Mouse (Mus musculus) mouse trophoblast stem cell (cell line): ENCODE data around the gene Enpp6.

Source experiments
- in situ Hi-C, 2 experiments: fragments of 300-500 bp; cut with MseI, MboI; formaldehyde crosslinking; loops; 2 replicates in 1 of 2; 3 replicates in 1 of 2; pipeline ENCODE4 v1.15.1; 2025

The Enpp6 gene

DNA sequence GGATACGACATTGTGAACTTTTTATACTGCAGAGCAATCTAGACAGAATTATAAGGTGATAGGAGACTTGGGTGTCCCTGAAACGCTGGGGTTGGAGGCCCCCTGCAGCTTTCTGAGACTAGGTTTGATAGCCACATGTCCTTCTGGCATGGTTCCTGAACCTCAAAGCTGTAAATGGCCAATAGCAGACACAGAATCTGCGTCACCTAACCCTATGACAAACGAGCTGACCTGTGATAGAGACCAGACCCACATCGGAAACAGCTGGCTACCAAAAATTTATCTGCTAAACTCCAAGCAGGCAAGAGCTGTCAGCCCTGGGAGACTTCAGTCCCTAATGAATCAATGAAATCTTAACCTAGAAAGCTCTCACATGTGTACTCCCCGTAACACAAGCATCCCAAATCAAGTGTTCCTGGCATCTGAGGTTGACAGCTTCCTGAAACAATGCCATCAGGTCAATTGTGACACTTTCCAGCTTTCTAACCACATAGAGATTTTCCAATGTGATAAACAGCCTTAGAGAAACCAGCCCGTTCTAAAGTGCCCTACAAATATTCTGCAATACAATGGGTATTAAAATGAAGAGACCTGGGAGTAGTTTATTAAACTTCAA, 74.5 kb downstream of the Enpp6 start:
- in situ Hi-C loops = no loop called here

DNA sequence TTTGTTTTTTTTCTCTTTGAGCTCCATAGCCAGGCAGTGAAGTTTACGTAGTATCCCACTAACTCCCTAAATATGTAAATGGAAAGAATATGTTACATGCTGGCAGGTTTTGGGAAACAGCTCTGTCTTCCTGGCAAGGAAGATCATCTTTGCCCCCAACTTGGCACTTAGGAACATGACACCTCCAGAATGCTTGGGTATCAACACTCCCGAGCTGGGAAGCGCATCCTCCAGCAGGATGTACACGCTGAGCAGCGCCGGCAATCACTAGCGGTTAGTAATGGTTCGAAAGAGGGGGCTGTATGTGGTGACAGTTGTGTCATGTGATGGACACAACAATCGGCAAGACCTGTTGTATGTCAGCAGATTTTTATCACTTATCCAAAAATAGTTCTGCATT, 80.4 kb downstream of the Enpp6 start:
- in situ Hi-C loops = no loop called here

DNA sequence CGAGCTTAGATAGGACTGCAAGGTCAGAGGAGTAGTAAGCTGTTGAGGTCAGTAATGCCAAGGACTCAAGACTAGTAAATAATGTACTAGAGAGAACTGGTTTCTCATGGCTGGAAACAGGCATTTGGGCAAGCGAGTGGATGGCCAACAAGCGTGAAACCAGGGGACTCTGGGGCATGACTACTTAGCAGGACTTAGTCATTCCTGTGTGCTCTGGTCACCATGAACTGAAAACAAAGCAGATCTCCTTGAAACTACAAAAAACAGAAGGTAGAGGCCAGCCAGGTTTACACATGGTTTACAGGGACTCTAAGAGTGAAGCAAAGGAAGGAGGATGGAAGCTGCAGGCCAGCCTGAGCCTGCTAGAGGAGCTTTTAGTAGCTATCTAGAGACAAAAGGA, 82.9 kb downstream of the Enpp6 start:
- in situ Hi-C loops = no loop called here

DNA sequence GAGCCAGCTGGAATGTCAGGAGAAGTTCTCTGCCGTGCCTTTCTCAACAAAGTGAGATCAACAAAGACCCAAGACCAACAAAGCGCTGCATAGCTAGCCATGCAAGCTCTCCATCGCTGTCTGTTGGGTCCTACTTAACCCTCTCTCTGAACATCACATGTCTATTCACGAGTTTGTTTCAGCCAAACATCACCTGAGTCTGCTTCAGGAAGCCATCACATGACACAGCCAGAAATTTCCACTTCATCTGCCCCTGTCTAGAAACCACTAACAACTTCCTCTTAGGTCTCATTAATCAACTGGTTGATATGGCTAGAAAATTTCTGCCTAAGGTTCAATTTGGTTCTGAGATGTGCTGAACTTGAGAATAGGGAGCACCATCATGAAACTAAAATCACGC, 85.3 kb downstream of the Enpp6 start:
- in situ Hi-C loops = no loop called here

DNA sequence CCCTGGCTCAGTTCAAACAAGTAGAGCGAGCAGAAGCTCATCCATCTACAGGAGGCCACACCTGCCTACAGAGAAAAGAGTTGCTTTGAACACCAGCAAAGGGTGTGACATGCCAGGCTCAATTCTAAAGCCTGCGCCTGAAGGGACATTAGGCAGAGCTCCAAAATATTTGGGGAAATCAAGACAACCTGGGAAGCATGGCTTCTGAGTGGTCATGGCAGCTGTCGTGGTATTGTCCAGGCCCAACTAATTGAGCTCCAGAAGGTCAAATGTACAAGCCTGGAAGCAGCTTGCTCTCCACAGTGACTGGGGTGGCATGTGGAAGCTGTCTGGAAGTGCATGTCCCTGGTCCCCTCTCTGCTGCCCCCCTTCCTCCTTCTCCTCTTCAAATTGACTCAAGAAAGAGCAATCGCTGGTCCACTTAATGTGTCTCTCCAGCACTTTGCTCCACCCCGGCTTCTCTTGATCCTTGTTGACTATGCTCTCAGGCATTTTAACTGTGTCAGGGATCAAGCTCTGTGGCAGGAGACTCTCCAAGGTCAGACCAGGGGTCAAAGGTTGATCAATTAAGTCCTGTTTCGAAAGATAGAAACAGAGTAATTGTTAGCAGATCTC, 89.4 kb downstream of the Enpp6 start:
- in situ Hi-C loops = no loop called here

DNA sequence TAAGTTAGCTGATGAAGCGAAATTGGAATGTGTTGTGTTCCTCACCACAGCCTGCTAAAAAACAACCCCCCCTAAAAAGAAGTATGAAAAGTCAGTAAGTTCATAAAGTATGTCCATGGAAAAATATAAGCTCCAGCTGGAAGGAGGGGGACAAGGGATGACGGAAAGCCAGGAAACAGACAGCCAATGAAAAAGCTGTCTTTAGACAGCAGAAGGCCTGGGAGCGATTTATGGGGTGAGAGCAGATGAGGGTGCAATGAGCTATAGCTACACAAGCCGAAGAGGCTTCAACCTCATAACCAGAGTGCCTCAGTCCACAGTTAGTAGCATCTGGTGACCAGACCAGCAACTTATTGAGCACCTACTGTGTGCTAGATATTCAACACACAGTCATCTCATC, 93.3 kb downstream of the Enpp6 start:
- in situ Hi-C loops = no loop called here

DNA sequence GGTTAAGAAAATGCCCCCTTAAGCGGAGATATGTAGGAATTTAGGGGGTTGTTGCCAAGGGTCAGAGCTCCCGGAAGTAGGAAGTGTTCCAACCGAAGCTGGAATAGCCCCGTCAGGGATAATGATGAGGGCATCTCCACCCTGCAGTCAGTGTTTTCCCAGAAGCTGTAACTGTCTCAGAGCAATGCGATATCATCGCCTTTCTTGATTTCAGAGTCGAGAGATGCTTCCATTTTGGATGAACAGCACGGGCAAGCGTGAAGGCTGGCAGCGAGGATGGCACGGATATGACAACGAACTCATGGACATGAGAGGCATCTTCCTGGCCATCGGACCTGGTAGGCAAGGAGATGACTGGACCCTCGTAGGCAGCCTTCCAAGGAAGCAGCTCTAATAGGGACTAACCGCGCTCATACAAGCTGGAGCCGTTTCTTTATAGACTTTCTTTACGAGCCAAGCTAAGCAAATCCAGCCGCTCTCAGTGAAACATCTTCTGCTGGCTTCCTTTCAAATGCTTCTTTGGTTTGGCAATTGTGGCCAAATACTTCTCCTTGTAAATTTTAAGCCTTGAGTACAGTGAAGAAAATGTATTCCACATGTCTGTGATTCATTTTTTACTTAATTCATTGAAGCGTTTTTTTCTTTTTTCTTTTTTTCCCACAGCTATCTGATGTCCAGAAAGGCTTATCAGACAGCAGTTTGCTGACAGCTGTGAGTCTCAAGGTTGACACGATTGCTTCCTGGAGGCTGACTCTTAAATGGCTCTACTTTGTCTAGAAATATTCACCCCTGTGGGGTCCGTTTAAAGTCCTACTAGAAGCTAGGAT, 95.7 kb downstream of the Enpp6 start:
- in situ Hi-C loops = no loop called here

DNA sequence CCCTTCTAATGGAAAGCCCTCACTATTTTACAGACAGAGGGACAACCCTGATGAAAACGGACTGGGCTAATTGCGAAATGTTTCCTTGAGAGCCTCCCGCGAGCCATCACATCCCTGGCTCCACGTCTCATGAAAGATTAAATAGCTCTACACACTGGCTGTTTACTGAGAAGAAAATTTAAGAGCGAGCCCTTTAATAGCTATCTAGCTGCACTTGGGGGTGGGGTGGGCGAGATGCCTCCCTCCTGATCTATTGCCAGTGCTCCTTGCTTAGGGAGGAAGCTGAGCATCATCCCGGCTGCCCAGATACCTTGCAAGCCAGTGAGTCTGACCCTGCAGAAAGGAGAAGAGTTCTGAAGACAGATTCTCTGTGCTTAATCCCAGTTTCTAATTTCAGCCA, 103.3 kb downstream of the Enpp6 start:
- in situ Hi-C loops = no loop called here

DNA sequence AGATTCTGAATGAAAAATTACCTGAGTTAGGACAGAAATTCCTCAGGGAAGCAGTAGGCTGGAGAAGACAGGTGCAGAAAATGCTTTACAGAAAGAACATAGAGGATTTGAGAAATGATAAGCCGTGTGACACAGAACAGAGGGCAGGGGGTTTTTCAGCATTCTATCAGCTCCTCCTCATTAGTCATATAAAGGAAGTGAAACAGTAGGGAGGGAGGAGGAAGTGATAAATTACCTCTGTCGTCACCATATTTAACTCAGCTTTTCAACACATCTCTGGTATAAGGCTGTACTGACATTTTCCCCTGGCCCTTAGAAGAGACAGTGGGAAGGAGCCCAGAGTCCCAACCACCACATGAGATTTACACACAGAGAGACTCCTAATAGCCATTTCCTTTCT, 118.9 kb downstream of the Enpp6 start:
- in situ Hi-C loops = no loop called here

DNA sequence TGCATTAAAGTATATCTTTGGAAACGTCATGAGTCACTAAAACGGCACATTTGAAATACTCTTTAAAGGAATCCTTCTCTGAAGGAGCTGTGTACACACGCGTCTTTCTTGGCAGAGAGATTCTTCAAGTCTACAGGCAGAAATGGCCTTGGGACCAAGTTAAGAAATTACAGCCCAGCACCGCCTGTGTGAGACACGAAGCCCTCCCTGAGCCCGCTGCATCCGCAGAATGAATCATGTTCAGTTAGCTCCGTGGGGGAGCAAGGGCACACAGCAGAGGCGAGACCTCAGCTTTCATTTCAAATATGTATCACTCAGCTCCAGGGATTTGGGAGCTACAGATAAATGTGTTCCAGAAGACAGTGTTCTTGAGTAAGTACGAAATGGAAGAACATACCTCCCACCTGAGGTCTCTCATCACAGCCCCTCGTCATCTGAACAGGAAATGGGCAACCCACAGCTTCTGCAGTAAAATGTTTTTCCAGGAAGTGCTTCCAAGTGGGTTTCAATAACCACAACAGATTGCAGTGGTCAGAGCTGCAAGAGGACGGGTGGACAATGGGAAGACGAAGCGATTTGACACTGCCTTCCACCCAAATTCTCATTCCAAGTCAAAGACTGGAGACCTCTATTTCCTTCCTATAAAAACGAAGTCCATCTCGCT, 127.6 kb downstream of the Enpp6 start:
- in situ Hi-C loops = no loop called here

DNA sequence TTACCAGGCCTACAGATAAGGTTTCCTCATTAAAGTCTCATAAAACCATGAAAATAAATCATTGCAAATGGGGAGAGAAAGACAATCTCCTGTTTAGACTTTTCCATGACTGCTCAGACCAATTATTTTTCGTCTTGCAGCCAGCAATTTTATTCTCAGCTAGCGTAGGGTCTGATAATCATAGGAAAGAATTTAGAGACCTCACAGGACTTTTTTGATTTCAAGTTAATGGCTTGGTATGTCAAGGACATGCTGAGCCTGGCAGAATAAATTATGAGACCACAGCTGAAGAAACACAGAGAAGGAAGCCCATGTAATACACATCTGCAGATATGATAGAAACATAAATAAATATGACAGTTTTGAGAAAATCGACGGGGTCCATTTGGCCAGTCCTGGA, 130.6 kb downstream of the Enpp6 start:
- in situ Hi-C loops = no loop called here

DNA sequence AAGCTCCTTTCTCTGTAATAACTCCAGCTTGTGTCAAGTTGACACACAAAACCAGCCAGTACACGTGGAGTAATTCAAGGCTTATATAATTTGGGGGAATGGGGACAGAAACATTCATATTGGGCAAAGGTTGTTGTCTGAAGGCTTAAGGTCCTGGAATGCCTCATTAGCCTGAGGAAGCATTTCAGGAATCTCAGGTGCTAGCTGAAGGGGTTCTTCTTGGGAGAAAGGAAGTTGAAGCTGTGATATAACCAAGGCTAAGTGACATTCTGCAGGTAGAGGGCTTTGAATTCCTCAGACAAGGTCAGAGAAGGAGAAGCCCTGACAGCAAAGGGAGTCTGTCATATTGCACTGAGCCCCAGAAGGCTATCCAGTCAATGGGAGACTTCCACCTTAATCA, 133.2 kb downstream of the Enpp6 start:
- in situ Hi-C loops = no loop called here

DNA sequence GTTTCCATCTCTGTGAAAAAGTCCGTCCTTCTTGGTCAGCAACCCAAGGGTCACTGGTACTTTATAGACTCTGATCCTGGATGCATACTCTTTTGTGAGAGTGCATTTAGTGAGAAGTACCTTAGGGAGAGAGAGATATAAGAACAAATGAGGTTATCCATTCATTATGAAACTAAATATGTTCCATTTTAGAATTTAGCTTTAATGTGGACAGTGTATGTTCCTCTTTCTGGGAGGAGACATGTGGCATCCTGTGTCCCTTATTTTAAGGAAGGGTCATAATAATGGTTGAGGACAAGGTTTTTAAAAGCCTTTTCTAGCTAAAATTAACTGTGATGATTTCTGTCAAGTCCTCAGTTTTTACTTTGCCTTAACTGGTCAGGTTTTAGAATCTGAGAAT, 142.2 kb downstream of the Enpp6 start:
- in situ Hi-C loops = no loop called here

DNA sequence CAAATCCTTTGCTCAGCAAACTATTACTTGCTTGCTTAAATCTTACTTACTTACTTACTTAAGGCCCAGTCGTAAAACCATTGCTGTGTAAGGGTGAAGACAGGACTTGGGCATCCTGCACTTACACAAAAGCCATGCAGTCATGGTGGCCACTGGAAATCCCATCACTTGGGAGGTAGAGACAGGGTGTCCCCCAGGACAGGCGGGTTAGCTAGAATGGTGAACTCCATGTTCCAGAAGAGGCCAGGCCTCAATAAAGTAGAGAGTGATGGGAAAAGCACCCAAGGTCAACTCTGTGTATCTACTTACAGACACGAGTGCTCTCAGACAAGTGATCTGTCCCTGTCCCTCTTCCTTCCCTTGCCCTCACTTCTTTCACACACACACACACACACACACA, 146.7 kb downstream of the Enpp6 start:
- in situ Hi-C loops = no loop called here

DNA sequence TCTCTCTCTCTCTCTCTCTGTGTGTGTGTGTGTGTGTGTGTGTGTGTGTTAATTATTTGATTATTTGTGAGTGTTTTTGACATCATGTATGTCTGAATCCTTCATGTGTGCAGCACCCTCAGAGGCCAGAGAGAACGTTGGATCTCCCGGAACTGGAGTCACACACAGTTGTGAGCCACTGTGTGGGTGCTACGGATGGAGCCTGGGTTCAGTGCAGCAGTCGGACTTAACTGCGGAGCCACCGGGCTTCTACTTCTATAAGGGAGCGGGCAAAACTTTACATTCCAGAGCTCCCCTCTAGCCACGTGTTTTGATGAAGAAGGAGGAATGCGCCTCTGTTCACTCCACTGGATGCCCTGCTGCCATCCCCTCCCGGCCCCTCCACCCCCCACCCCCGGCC, 148.0 kb downstream of the Enpp6 start:
- in situ Hi-C loops = no loop called here

DNA sequence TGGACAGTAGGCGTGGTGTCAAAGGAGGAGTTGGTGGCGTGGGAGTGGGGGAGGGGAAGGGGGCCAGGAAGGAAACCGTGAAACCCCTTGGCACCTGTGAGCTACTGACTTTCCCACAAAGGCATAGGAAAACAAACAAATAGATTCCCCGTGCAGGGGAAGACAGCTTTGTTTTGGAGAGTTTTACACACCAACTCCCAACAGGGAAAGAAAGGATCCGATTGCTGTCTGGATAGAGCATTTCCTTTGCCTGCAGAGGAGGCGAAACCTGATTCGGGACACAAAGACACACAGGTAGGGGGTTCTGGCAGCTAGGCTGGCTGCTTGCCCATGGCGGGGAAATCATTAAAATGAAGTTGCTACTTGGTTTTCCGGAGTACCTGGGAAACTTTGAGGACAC, 148.9 kb downstream of the Enpp6 start:
- in situ Hi-C loops = no loop called here

DNA sequence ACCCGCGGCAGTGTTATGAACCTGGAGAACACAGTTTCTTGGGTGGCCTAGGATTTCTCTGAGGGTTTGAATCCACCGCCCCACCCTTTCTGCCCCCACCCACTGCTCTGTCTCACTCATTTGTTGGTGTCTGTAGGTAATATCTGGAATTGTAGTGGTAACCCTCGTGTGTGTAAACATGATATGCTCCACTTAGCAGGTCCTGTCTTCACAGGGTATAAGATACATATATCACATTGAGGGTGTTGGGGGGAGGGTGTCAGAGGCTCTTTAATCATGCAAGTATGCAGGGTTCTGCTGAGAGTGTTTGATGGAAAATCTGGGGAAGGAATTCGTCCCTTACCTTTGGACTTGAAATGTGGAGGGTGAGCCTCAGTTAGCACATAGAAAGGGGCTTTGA, 149.4 kb downstream of the Enpp6 start:
- in situ Hi-C loops = no loop called here

DNA sequence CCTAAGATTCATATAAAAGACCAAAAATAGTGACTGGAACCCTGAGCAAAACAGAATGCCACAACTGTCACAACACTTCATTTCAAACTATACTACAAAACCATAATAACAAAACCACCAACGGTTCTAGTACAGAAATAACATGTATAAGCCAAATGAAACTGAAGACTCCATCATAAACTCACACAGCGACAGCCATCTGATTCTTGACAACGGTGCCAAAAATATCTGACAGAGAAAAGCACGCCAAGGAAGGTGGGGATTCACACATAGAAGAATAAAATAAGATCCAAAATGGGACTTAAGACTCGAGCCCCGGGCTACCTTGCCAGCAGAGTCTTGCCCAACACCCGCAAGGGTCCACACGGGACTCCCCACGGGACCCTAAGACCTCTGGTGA, 158.6 kb downstream of the Enpp6 start:
- in situ Hi-C loops = no loop called here
